Mouse (Mus musculus): ENCODE data around the gene Mymk. TPM values are rescaled to one million over a fixed set of nuclear protein-coding genes. Genes with fewer than 3 reads are reported as not detected.
A peak's percentile ranks its signal among the peaks of the same experiment; 100 is the strongest.

Gene Mymk
- polyA plus RNA-seq (2012; ENCODE audit: insufficient read depth, insufficient read length, low replicate concordance, missing spikeins): not detected in 2 replicates

DNA sequence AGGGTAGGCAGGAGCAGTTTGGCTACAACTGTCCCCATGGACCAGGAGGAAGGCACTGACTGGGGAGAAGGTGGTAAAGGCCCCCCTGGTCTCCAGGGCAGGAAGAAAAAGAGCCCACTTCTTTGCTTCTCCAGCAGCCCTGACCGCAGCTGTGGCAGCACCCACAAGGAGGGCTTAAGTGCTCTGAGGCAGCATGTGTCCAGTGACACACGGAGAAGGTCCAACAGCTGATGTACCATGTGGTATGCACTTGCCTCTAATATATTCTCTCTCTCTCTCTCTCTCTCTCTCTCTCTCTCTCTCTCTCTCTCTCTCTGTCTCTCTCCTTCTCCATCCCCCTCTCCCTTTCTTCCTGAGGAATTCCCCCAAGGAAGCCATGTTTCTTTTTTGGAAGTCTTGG, at the start of gene Mymk:
TSS of gene Mymk (minus strand) at position 202 of the 400 bp plus-strand sequence.
- H3K4me3 ChIP-seq (ENCODE audit: insufficient read depth, low read depth, low read length): no peak within 1 kb of the TSS
- 81% methylated on average over 2 of the region's 2 CpGs for WGBS
- TF ChIP-seq POLR2A (IDR thresholded peaks at IDR 0.05; ENCODE audit: insufficient read depth, low read depth, low read length) (no peak), CTCF (IDR thresholded peaks at IDR 0.05; ENCODE audit: insufficient read depth, low read depth, low read length) (no peak)
- H3K27ac ChIP-seq (ENCODE audit: insufficient read depth, low read depth, low read length): peak within 1 kb of the TSS; percentile 52; the same call in 1 of the 2 replicates
- peaks cover 19% of the 10 kb centered on the region for H3K4me1 ChIP-seq (ENCODE audit: control insufficient read depth, insufficient read depth, low read length)

GRCm38 (mm10) chr2:27120241-27120641, 48.3 kb upstream of the Mymk start:
- no peak for TF ChIP-seq POLR2A (IDR thresholded peaks at IDR 0.05; ENCODE audit: insufficient read depth, low read depth, low read length)
- no peak for TF ChIP-seq CTCF (IDR thresholded peaks at IDR 0.05; ENCODE audit: insufficient read depth, low read depth, low read length)
- H3K27ac ChIP-seq (ENCODE audit: insufficient read depth, low read depth, low read length): no peak overlapping the region
- H3K4me1 ChIP-seq (ENCODE audit: control insufficient read depth, insufficient read depth, low read length): peaks cover 56% of the 10 kb centered on the region
- WGBS: 51% methylated on average over 8 of the region's 8 CpGs
- H3K4me3 ChIP-seq (ENCODE audit: insufficient read depth, low read depth, low read length): no peak overlapping the region

GRCm38 (mm10) chr2:27119766-27120165, 47.8 kb upstream of the Mymk start:
- TF ChIP-seq POLR2A (IDR thresholded peaks at IDR 0.05; ENCODE audit: insufficient read depth, low read depth, low read length): no peak
- TF ChIP-seq CTCF (IDR thresholded peaks at IDR 0.05; ENCODE audit: insufficient read depth, low read depth, low read length): no peak
- Histone ChIP-seq H3K4me3 (ENCODE audit: insufficient read depth, low read depth, low read length) (no peak overlapping the region), H3K4me1 (ENCODE audit: control insufficient read depth, insufficient read depth, low read length) (peaks cover 58% of the 10 kb centered on the region), H3K27ac (ENCODE audit: insufficient read depth, low read depth, low read length) (no peak overlapping the region)
- 84% methylated on average over 2 of the region's 2 CpGs for WGBS

GRCm38 (mm10) chr2:27118452-27118851, 46.5 kb upstream of the Mymk start:
- 49% methylated on average over 4 of the region's 4 CpGs for WGBS
- H3K4me1 ChIP-seq (ENCODE audit: control insufficient read depth, insufficient read depth, low read length): peaks cover 56% of the 10 kb centered on the region
- no peak overlapping the region for H3K27ac ChIP-seq (ENCODE audit: insufficient read depth, low read depth, low read length)
- no peak overlapping the region for H3K4me3 ChIP-seq (ENCODE audit: insufficient read depth, low read depth, low read length)
- TF ChIP-seq POLR2A (IDR thresholded peaks at IDR 0.05; ENCODE audit: insufficient read depth, low read depth, low read length): no peak

GRCm38 (mm10) chr2:27114169-27114568, 42.2 kb upstream of the Mymk start:
- Histone ChIP-seq H3K4me3 (ENCODE audit: insufficient read depth, low read depth, low read length) (no peak overlapping the region), H3K27ac (ENCODE audit: insufficient read depth, low read depth, low read length) (no peak overlapping the region), H3K4me1 (ENCODE audit: control insufficient read depth, insufficient read depth, low read length) (peaks cover 42% of the 10 kb centered on the region)
- TF ChIP-seq CTCF (IDR thresholded peaks at IDR 0.05; ENCODE audit: insufficient read depth, low read depth, low read length) (no peak), POLR2A (IDR thresholded peaks at IDR 0.05; ENCODE audit: insufficient read depth, low read depth, low read length) (no peak)
- 80% methylated on average over 10 of the region's 10 CpGs for WGBS

DNA sequence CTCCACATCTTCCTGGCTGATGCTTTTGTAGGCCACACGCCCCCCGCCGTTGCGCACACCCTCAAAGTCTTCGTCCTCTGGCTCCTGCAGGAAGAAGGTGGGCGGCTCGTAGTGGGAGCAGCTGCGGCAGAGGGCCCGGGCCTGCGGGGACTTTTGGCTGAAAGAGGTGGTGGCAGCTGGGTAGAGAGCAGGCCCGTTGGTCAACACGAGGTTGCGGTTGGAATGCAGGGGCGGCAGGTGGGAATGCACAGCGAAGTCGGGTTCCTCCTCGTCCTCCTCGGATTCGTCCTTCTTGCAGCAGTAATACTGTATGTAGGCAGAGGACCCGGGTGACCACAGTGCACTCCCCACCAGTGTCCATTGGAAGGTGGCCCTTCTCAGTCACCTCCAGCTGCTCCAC, 40.6 kb upstream of the Mymk start:
- no peak overlapping the region for H3K4me3 ChIP-seq (ENCODE audit: insufficient read depth, low read depth, low read length)
- TF ChIP-seq POLR2A (IDR thresholded peaks at IDR 0.05; ENCODE audit: insufficient read depth, low read depth, low read length) (no peak), CTCF (IDR thresholded peaks at IDR 0.05; ENCODE audit: insufficient read depth, low read depth, low read length) (no peak)
- H3K4me1 ChIP-seq (ENCODE audit: control insufficient read depth, insufficient read depth, low read length): peaks cover 44% of the 10 kb centered on the region
- H3K27ac ChIP-seq (ENCODE audit: insufficient read depth, low read depth, low read length): no peak overlapping the region
- WGBS: 59% methylated on average over 20 of the region's 20 CpGs

GRCm38 (mm10) chr2:27109052-27109451, 37.1 kb upstream of the Mymk start:
- H3K27ac ChIP-seq (ENCODE audit: insufficient read depth, low read depth, low read length): no peak overlapping the region
- 78% methylated on average over 5 of the region's 5 CpGs for WGBS
- H3K4me3 ChIP-seq (ENCODE audit: insufficient read depth, low read depth, low read length): no peak overlapping the region
- TF ChIP-seq POLR2A (IDR thresholded peaks at IDR 0.05; ENCODE audit: insufficient read depth, low read depth, low read length) (no peak), CTCF (IDR thresholded peaks at IDR 0.05; ENCODE audit: insufficient read depth, low read depth, low read length) (no peak)
- peaks cover 57% of the 10 kb centered on the region for H3K4me1 ChIP-seq (ENCODE audit: control insufficient read depth, insufficient read depth, low read length)

DNA sequence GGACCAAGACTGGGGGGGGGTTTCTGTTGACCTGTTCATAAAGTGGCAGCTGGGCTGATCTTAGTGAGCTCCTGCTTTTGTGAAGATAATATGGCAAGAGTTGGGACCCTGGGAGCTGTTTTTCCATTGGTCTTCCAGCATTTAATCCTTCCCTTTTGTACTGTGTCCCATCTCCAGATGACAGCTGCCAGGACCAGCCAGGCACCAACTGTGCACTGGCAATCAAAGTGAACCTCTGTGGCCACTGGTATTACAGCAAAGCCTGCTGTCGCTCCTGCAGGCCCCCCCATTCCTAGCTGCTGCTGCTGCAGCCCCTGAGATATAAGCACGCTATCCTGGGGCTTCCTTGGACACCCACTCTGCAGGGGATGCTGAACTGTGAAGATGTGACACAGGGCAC, 36.2 kb upstream of the Mymk start:
- no peak overlapping the region for H3K27ac ChIP-seq (ENCODE audit: insufficient read depth, low read depth, low read length)
- H3K4me3 ChIP-seq (ENCODE audit: insufficient read depth, low read depth, low read length): no peak overlapping the region
- 74% methylated on average over 2 of the region's 2 CpGs for WGBS
- TF ChIP-seq POLR2A (IDR thresholded peaks at IDR 0.05; ENCODE audit: insufficient read depth, low read depth, low read length) (no peak), CTCF (IDR thresholded peaks at IDR 0.05; ENCODE audit: insufficient read depth, low read depth, low read length) (no peak)
- H3K4me1 ChIP-seq (ENCODE audit: control insufficient read depth, insufficient read depth, low read length): peaks cover 56% of the 10 kb centered on the region

DNA sequence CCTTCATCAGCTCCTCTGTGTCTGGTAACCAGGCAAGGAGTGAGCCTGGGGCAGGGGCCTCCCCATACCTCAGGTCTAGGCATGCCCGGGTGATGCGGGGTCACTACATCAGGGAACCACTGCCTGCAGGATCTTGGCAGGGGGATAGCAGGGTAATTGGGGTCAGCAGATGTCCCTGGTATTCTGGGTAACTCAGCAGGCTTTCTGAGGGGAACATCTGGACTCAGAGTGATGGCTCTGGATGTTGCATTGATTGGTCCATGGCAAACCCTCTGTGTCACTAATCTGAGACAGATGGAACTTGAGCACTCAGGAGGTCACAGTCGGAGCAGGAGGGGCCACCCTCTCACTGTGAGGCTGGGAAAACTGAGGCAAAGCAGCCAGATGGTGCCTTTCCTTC, 34.8 kb upstream of the Mymk start:
- H3K4me3 ChIP-seq (ENCODE audit: insufficient read depth, low read depth, low read length): no peak overlapping the region
- WGBS: 65% methylated on average over 3 of the region's 3 CpGs
- TF ChIP-seq POLR2A (IDR thresholded peaks at IDR 0.05; ENCODE audit: insufficient read depth, low read depth, low read length) (no peak), CTCF (IDR thresholded peaks at IDR 0.05; ENCODE audit: insufficient read depth, low read depth, low read length) (no peak)
- H3K27ac ChIP-seq (ENCODE audit: insufficient read depth, low read depth, low read length): no peak overlapping the region
- peaks cover 54% of the 10 kb centered on the region for H3K4me1 ChIP-seq (ENCODE audit: control insufficient read depth, insufficient read depth, low read length)

- 28% methylated on average over 7 of the region's 7 CpGs for WGBS
Observed at GRCm38 (mm10) chr2:27103554-27103953, 31.6 kb upstream of the Mymk start.

More at GRCm38 (mm10) chr2:27103554-27103953, 31.6 kb upstream of the Mymk start:
- Histone ChIP-seq H3K27ac (ENCODE audit: insufficient read depth, low read depth, low read length) (peak overlapping the region; percentile 85), H3K4me1 (ENCODE audit: control insufficient read depth, insufficient read depth, low read length) (peaks cover 55% of the 10 kb centered on the region), H3K4me3 (ENCODE audit: insufficient read depth, low read depth, low read length) (no peak overlapping the region)
- TF ChIP-seq POLR2A (IDR thresholded peaks at IDR 0.05; ENCODE audit: insufficient read depth, low read depth, low read length) (no peak), CTCF (IDR thresholded peaks at IDR 0.05; ENCODE audit: insufficient read depth, low read depth, low read length) (no peak)
